Mouse (Mus musculus) retina, postnatal 7 days (tissue): Measurements from ENCODE around the gene Ece1.

ENCODE experiments used
- DNase-seq: peaks from one replicate; pipeline ENCODE4 v3.0.0-alpha.2; 2012; ENCODE audit warnings: low read depth, low spot score

Gene Ece1

GRCm38 (mm10) chr4:137984212-137984611, 122.2 kb downstream of the Ece1 start:
- DNase-seq, result no peak

GRCm38 (mm10) chr4:137984746-137985145, 122.7 kb downstream of the Ece1 start:
- DNase-seq, result no peak

- no peak for DNase-seq
Measured at GRCm38 (mm10) chr4:137989426-137989825, 127.4 kb downstream of the Ece1 start.

- DNase-seq, result no peak
Measured at GRCm38 (mm10) chr4:137990433-137990832, 128.4 kb downstream of the Ece1 start.

- DNase-seq, result no peak
Measured at GRCm38 (mm10) chr4:137991240-137991639, 129.2 kb downstream of the Ece1 start.

GRCm38 (mm10) chr4:137992890-137993289, 130.9 kb downstream of the Ece1 start, which contains the start of gene Eif4g3:
Eif4g3 (plus strand) TSS chr4:137993022.
- DNase-seq, result no peak

GRCm38 (mm10) chr4:137993291-137993758, 131.3 kb downstream of the Ece1 start:
- DNase-seq, result peak; percentile 93

GRCm38 (mm10) chr4:137993821-137994561, 132.0 kb downstream of the Ece1 start:
- no peak for DNase-seq

- no peak for DNase-seq
Measured at GRCm38 (mm10) chr4:137994562-137995336, 132.7 kb downstream of the Ece1 start.

- DNase-seq, result no peak
Measured at GRCm38 (mm10) chr4:137995399-137995798, 133.4 kb downstream of the Ece1 start.

GRCm38 (mm10) chr4:137998232-137998631, 136.2 kb downstream of the Ece1 start:
- DNase-seq, result no peak

GRCm38 (mm10) chr4:138000682-138001081, 138.6 kb downstream of the Ece1 start:
- no peak for DNase-seq

GRCm38 (mm10) chr4:138003909-138004610, 142.0 kb downstream of the Ece1 start:
- no peak for DNase-seq

- no peak for DNase-seq
Measured at GRCm38 (mm10) chr4:138005781-138006180, 143.7 kb downstream of the Ece1 start.

- no peak for DNase-seq
Measured at GRCm38 (mm10) chr4:138006951-138007613, 145.0 kb downstream of the Ece1 start.

- no peak for DNase-seq
Measured at GRCm38 (mm10) chr4:138008646-138009045, 146.6 kb downstream of the Ece1 start.

- no peak for DNase-seq
Measured at GRCm38 (mm10) chr4:138009786-138010502, 147.9 kb downstream of the Ece1 start.

GRCm38 (mm10) chr4:138013723-138014479, 151.9 kb downstream of the Ece1 start:
- no peak for DNase-seq
